Mouse (Mus musculus) neural tube, embryonic 15.5 days (tissue): ENCODE measurements around the gene Ppp1r12b. TPM values are rescaled to one million over a fixed set of nuclear protein-coding genes. Genes with fewer than 3 reads are reported as not detected.
A peak's percentile ranks its signal among the peaks of the same experiment; 100 is the strongest.

Experiments
- ATAC-seq: fragments of 200-750 bp; cut with Nextera tagmentation; 2 replicates; pipeline ENCODE4 v1.8.0; 2017; ENCODE audit warnings: mild to moderate bottlenecking, moderate TSS enrichment, moderate library complexity; ENCODE audit not compliant: low FRiP score
- H3K27ac ChIP-seq: fragments of 300-500 bp; sonication (generic); replicated peaks from 2 replicates; pipeline ENCODE4 v1.5.1; 2015; ENCODE audit warnings: mild to moderate bottlenecking, inconsistent platforms
- H3K27me3 ChIP-seq: fragments of 300-500 bp; sonication (generic); replicated peaks from 2 replicates; pipeline ENCODE4 v1.6.1; 2015; ENCODE audit warnings: inconsistent platforms
- H3K36me3 ChIP-seq: fragments of 300-500 bp; sonication (generic); 2 replicates; pipeline ENCODE4 v1.6.1; 2015; ENCODE audit warnings: inconsistent platforms
- H3K4me1 ChIP-seq: fragments of 300-500 bp; sonication (generic); 2 replicates; pipeline ENCODE4 v1.6.1; 2015; ENCODE audit warnings: inconsistent platforms
- H3K4me2 ChIP-seq: fragments of 300-500 bp; sonication (generic); 2 replicates; pipeline ENCODE4 v1.6.1; 2015; ENCODE audit warnings: inconsistent platforms, mild to moderate bottlenecking, moderate library complexity
- H3K4me3 ChIP-seq: fragments of 300-500 bp; sonication (generic); replicated peaks from 2 replicates; pipeline ENCODE4 v1.5.1; 2015; ENCODE audit warnings: mild to moderate bottlenecking, inconsistent platforms
- H3K9ac ChIP-seq: fragments of 300-500 bp; sonication (generic); replicated peaks from 2 replicates; pipeline ENCODE4 v1.6.1; 2015; ENCODE audit warnings: mild to moderate bottlenecking, inconsistent platforms
- H3K9me3 ChIP-seq: fragments of 300-500 bp; sonication (generic); replicated peaks from 2 replicates; pipeline ENCODE4 v1.6.1; 2016; ENCODE audit warnings: inconsistent platforms
- WGBS: fragments of 180-500 bp; shearing (Covaris S2); methylation state at CpG from one replicate; pipeline ENCODE4 v1.1.7; 2015; ENCODE audit warnings: mixed read lengths; 5-methylcytosine and 5-hydroxymethylcytosine counted together
- microRNA-seq: library from miRNA; unstranded; fragments of <30 nt; microRNA quantifications from one replicate; pipeline ENCODE4, GENCODE M21; 2017
- polyA plus RNA-seq: library from polyadenylated mRNA; unstranded; fragments of >200 nt; fragmentation: Nextera tagmentation; extraction: Ambion mirVana; gene quantifications from 2 replicates; pipeline ENCODE4 v1.2.1, GENCODE M21; 2015

Ppp1r12b gene
- polyA plus RNA-seq, 1 experiment from 2014 or later, result 16.3 TPM

DNA sequence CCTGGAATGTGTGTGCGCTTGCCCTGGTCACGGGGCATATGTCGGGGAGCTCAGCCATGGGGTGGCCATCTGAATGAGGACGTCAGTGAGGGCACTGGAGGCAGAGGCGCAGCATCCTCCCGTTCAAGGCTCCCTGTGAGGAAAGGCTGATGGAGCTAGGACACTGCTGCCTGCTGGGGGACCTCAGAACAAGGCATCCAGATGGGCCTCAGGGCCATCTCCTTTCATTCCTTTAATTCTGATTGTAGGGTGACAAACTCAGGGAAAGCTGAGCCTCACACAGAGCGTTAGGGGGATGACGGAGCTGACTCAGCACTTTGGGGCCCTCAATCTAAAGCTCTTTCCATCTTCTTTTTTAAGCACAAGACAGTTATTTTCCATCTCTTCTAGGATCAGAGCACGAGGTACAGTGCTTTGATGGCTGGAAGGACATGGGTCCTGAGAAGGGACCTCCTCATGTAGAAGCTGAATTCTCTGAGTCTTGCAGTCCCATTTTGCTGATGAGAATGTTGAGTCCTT, 242.9 kb downstream of the Ppp1r12b start:
- Histone ChIP-seq H3K27ac (no peak overlapping the region), H3K4me3 (no peak overlapping the region), H3K9me3 (no peaks in the 10 kb centered on the region), H3K4me2 (no peak overlapping the region), H3K27me3 (peaks cover 15% of the 10 kb centered on the region; the same call in 1 of the 2 replicates), H3K36me3 (no peaks in the 10 kb centered on the region), H3K4me1 (peaks cover 49% of the 10 kb centered on the region), H3K9ac (no peak overlapping the region)
- no peak for ATAC-seq
- 80% methylated on average over 9 of the region's 9 CpGs for WGBS

DNA sequence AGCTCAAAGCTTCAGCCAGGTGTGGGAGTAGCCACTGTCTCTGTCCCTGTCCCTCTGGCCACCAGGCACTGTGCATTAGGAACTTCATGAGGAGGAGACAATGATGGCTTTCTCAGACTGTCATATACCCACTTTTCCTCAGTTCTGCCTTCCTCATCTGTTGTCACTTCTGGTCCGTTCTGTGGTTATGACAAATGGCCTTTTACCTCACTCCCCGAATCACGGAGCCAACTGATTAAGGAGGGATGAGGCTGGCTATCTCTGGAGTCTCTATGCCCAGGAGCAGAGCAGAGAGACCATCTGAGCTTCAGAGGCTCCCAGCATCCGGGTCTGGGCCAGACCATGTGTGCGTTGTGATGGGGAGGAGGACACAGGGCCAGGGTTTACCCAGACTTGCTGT, 244.1 kb downstream of the Ppp1r12b start:
- Histone ChIP-seq H3K4me3 (no peak overlapping the region), H3K27me3 (peaks cover 25% of the 10 kb centered on the region), H3K9me3 (no peaks in the 10 kb centered on the region), H3K36me3 (no peaks in the 10 kb centered on the region), H3K4me1 (peaks cover 49% of the 10 kb centered on the region), H3K4me2 (no peak overlapping the region), H3K9ac (no peak overlapping the region), H3K27ac (no peak overlapping the region)
- ATAC-seq, result no peak
- WGBS, result 65% methylated on average over 5 of the region's 5 CpGs

DNA sequence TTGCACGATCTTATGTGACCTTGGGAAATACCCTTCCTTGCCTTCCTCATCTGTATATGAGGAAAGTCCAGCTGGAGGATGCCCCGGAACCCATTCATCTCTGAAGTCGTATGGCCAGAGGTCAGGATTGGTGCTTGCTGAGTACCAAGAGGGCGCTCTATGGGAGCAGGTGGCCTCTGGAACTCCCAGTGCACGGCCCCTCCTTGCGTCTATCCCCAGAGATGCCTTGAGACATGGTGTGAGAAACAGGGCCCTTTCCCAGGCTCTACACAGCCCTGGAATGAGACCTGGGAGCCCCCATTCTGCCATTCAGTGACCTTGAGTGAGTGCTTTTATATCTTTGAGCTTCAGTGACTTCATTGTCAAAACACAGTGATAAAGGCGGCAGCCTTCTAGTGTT, 244.7 kb downstream of the Ppp1r12b start:
- peaks cover 49% of the 10 kb centered on the region for H3K4me1 ChIP-seq
- no peak overlapping the region for H3K9ac ChIP-seq
- H3K27me3 ChIP-seq, result peaks cover 31% of the 10 kb centered on the region
- ATAC-seq, result no peak
- 21% methylated on average over 7 of the region's 7 CpGs for WGBS
- H3K27ac ChIP-seq, result no peak overlapping the region
- H3K36me3 ChIP-seq, result no peaks in the 10 kb centered on the region
- no peak overlapping the region for H3K4me3 ChIP-seq
- peak overlapping the region; percentile 26; the same call in 1 of the 2 replicates for H3K4me2 ChIP-seq
- H3K9me3 ChIP-seq, result no peaks in the 10 kb centered on the region

DNA sequence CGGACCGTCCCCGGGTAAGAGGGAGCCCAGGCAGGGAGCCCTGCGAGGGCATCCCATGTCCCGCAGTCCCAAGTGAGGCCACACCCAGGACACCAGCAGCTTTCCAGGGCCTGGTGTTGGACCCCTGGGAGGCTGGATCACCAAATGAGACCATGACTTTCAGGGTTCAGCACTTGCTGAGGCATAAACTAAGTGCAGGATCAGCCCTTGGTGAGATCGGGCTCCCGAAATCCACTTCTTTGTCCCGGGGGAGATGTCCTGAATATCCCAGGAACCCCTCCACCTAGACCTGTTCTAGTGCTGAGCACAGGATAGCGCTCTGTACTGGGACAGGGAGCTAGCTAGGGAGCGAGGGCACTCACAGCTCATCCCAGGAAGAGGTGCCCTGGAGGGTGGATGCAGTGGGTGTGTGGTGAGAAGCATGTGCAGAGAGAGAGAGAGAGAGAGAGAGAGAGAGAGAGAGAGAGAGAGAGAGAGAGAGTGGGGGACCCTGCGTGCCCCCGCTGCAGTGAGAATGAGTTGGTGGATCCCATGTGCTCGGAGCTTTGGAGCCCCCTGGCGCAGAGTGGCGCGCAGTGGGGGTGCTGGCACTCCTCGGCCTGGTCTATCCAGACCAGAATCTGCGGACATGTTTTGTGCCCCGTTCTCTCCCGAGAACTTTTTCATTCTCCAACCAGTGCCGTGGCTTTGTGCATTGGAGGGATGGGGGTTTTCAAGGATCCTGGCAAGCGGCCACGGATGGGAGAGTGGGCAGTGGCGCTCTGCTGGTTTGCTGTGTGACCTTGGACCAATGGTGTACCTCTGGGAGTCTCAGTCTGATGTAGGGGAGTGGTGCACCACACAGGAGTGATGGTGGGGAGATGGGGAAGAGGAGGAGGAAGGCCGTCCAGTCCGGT, 246.1 kb downstream of the Ppp1r12b start:
- Histone ChIP-seq H3K9ac (peak overlapping the region; percentile 62), H3K4me1 (peaks cover 58% of the 10 kb centered on the region), H3K27ac (peak overlapping the region; percentile 66; the same call in 1 of the 2 replicates), H3K36me3 (no peaks in the 10 kb centered on the region), H3K4me2 (peak overlapping the region; percentile 99), H3K27me3 (peaks cover 34% of the 10 kb centered on the region), H3K9me3 (no peaks in the 10 kb centered on the region), H3K4me3 (peak overlapping the region; percentile 57)
- 12% methylated on average over 26 of the region's 26 CpGs for WGBS
- ATAC-seq, result peak; percentile 46

DNA sequence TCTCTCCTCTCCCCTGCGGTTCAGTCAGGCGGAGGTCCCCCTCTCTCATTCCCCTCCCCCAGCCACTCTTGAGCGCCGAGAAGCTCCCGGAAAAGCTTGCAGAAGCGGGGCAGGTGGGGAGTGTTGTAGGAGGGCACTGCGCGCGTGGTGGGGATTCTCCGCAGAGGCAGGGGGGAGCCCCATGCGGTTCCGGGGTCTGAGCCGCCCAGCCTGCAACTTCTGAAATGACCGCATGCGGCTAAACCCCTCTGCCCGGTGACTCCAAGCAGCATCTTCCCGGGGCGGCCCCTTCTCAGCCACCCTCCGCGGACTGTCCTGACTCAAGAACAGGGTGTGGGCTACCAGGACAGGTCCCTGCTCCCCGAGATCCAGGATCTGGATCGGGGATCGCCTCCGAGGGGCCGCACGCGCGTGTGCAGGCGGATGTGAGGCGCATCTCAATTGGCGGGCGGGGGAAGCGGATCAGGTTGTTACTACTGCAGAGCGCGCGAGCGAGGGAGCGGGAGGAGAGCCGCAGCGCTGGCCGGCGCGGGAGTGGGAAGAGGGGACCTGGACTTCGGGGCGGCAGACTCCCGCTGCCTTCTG, 246.8 kb downstream of the Ppp1r12b start:
- peak overlapping the region; percentile 57 for H3K4me3 ChIP-seq
- peak overlapping the region; percentile 99 for H3K4me2 ChIP-seq
- peaks cover 53% of the 10 kb centered on the region for H3K4me1 ChIP-seq
- peak; percentile 73 for ATAC-seq
- H3K27me3 ChIP-seq, result peaks cover 31% of the 10 kb centered on the region
- no peaks in the 10 kb centered on the region for H3K9me3 ChIP-seq
- WGBS, result under 1% methylated on average over 46 of the region's 46 CpGs
- H3K27ac ChIP-seq, result peak overlapping the region; percentile 66; the same call in 1 of the 2 replicates
- H3K36me3 ChIP-seq, result no peaks in the 10 kb centered on the region
- peak overlapping the region; percentile 62 for H3K9ac ChIP-seq

DNA sequence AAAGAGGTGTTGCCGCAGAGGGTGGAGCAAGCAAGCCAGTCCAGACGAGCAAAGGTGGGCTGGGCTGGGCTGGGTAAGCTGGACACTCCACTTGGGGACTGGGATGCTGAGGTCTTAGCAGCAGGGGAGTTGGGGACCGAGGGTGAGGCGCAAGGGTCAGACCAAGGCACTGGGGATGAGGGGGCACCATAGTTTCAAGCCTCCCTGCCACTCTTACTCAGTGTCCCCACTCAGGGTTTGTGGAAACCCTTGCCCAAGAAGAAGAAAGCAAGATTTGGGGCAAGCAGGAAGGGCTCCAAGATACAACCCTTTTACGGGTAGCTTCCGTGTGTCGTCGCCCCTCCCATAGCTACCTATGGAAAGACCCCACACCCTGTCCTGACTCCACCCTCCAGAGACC, 247.5 kb downstream of the Ppp1r12b start:
- H3K36me3 ChIP-seq, result no peaks in the 10 kb centered on the region
- H3K4me3 ChIP-seq, result peak overlapping the region; percentile 57
- H3K9ac ChIP-seq, result peak overlapping the region; percentile 62
- 9% methylated on average over 8 of the region's 8 CpGs for WGBS
- no peak overlapping the region for H3K27ac ChIP-seq
- ATAC-seq, result no peak
- no peaks in the 10 kb centered on the region for H3K9me3 ChIP-seq
- peaks cover 31% of the 10 kb centered on the region for H3K27me3 ChIP-seq
- peak overlapping the region; percentile 99 for H3K4me2 ChIP-seq
- peaks cover 48% of the 10 kb centered on the region for H3K4me1 ChIP-seq

DNA sequence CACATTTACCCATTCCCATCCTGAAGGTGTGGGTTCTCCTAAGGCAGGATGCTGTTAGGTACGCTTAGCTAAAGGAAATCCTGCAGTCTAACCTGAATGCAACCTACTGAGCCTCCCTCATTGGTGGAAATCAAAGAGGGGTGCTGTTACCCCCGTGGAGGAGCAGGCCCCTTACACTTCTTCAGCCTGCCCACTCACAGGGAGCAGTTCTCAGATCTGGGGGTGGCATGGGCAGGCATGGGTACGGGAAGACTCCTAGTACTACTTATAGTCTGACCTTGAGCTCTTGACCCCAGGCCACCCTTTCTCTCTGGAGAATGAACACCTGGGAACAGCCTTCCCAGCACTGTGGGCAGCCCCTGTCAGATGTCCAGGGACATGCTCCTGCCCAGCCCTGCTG, 248.2 kb downstream of the Ppp1r12b start:
- Histone ChIP-seq H3K9me3 (no peaks in the 10 kb centered on the region), H3K36me3 (no peaks in the 10 kb centered on the region), H3K27ac (no peak overlapping the region), H3K4me3 (no peak overlapping the region), H3K4me1 (peaks cover 49% of the 10 kb centered on the region), H3K27me3 (peaks cover 31% of the 10 kb centered on the region), H3K4me2 (no peak overlapping the region), H3K9ac (no peak overlapping the region)
- ATAC-seq, result no peak
- WGBS, result 77% methylated on average over 3 of the region's 3 CpGs

DNA sequence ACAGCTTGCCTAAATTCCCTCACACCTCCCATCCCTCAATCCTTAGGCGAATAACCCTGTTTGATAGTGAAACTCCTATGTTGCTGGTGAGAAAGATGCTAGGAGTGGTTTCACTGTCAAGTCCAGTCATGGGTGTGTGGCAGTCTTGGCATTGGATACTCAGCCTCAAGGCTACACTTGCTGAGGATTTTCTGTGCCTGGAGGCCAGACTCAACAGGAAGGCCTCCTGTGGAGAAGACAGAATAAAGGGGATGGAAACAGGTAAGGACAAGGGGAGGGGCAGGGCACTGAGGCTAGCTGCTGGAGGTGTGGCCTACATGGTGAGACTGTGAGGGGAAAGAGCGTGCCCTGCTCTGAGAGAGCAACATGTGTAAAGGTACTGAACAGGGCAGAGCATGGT, 249.2 kb downstream of the Ppp1r12b start:
- Histone ChIP-seq H3K27me3 (peaks cover 31% of the 10 kb centered on the region), H3K9ac (no peak overlapping the region), H3K27ac (no peak overlapping the region), H3K4me1 (peaks cover 49% of the 10 kb centered on the region), H3K4me3 (no peak overlapping the region), H3K9me3 (no peaks in the 10 kb centered on the region), H3K4me2 (no peak overlapping the region), H3K36me3 (no peaks in the 10 kb centered on the region)
- WGBS, result 58% methylated on average over 2 of the region's 2 CpGs
- ATAC-seq, result no peak

Small RNA genes within 50 kb of the gene (microRNA-seq; reads per million reads assigned to microRNA genes)
- gene Gm22232, result not detected

Other genes with a start within 250 kb of the Ppp1r12b start
- gene Ube2t, start 6.6 kb upstream of the Ppp1r12b start, polyA plus RNA-seq, result 11.4 and 15.6 TPM in 2 replicates
- gene Lgr6, start 149.3 kb upstream of the Ppp1r12b start, polyA plus RNA-seq, result 1.6 TPM in 2 replicates
- gene Ptpn7, start 176.8 kb upstream of the Ppp1r12b start, polyA plus RNA-seq, result 0.36 and 15.5 TPM in 2 replicates
- 314 and 353 TPM in 2 replicates for gene Arl8a, start 190.9 kb upstream of the Ppp1r12b start, polyA plus RNA-seq
- gene Gpr37l1, start 211.7 kb upstream of the Ppp1r12b start, polyA plus RNA-seq, result 1.4 and 1.7 TPM in 2 replicates